Mouse (Mus musculus): ENCODE results near the gene Ostm1. TPM values are rescaled to one million over a fixed set of nuclear protein-coding genes. Genes with fewer than 3 reads are reported as not detected.
A peak's percentile ranks its signal among the peaks of the same experiment; 100 is the strongest.

The Ostm1 gene
- polyA plus RNA-seq, 1 experiment, result 7.5 TPM

- Histone ChIP-seq H3K4me3 (replicated peaks) (peak overlapping the region; percentile 86), H3K27me3 (replicated peaks) (peaks cover 97% of the 10 kb centered on the region)
Measured at GRCm38 (mm10) chr10:42591185-42591992, 7.8 kb downstream of the Ostm1 start.

GRCm38 (mm10) chr10:42591993-42592686, 8.5 kb downstream of the Ostm1 start:
- Histone ChIP-seq H3K36me3 (replicated peaks; ENCODE audit: low read length) (no peaks in the 10 kb centered on the region), H3K4me3 (replicated peaks) (peak overlapping the region; percentile 86), H3K27me3 (replicated peaks) (peaks cover 95% of the 10 kb centered on the region), H3K4me1 (peaks cover 23% of the 10 kb centered on the region), H3K9me3 (0 out of 2 replicates have a peak, but pooled peaks cover 3% of the 10 kb centered on the region)
- TF ChIP-seq FLI1 (IDR thresholded peaks at IDR 0.05; ENCODE audit: low read length), result no peak
- TF ChIP-seq GATA1 (IDR thresholded peaks at IDR 0.05; ENCODE audit: borderline replicate concordance, low read length), result no peak

More at GRCm38 (mm10) chr10:42591185-42591992, 7.8 kb downstream of the Ostm1 start:
- TF ChIP-seq FLI1 (IDR thresholded peaks at IDR 0.05; ENCODE audit: low read length), result no peak
- TF ChIP-seq GATA1 (IDR thresholded peaks at IDR 0.05; ENCODE audit: borderline replicate concordance, low read length), result no peak
- peaks cover 6% of the 10 kb centered on the region for H3K9me3 ChIP-seq
- no peaks in the 10 kb centered on the region for H3K36me3 ChIP-seq (replicated peaks; ENCODE audit: low read length)
- H3K4me1 ChIP-seq, result peaks cover 23% of the 10 kb centered on the region

GRCm38 (mm10) chr10:42593201-42593600, 9.6 kb downstream of the Ostm1 start:
- Histone ChIP-seq H3K36me3 (replicated peaks; ENCODE audit: low read length) (no peaks in the 10 kb centered on the region), H3K4me3 (replicated peaks) (no peak overlapping the region), H3K4me1 (peaks cover 23% of the 10 kb centered on the region), H3K27me3 (replicated peaks) (peaks cover 89% of the 10 kb centered on the region), H3K9me3 (0 out of 2 replicates have a peak, but pooled peaks cover 3% of the 10 kb centered on the region)
- TF ChIP-seq GATA1 (IDR thresholded peaks at IDR 0.05; ENCODE audit: borderline replicate concordance, low read length) (no peak), FLI1 (IDR thresholded peaks at IDR 0.05; ENCODE audit: low read length) (no peak)

GRCm38 (mm10) chr10:42598615-42599014, 15.0 kb downstream of the Ostm1 start:
- Histone ChIP-seq H3K36me3 (replicated peaks; ENCODE audit: low read length) (no peaks in the 10 kb centered on the region), H3K27me3 (replicated peaks) (peaks cover 56% of the 10 kb centered on the region), H3K4me3 (replicated peaks) (no peak overlapping the region), H3K9me3 (0 out of 2 replicates have a peak, but pooled peaks cover 10% of the 10 kb centered on the region), H3K4me1 (no peaks in the 10 kb centered on the region; the same call in 1 of the 2 replicates)
- TF ChIP-seq GATA1 (IDR thresholded peaks at IDR 0.05; ENCODE audit: borderline replicate concordance, low read length) (no peak), FLI1 (IDR thresholded peaks at IDR 0.05; ENCODE audit: low read length) (no peak)

GRCm38 (mm10) chr10:42601556-42601955, 17.9 kb downstream of the Ostm1 start:
- H3K4me3 ChIP-seq (replicated peaks), result no peak overlapping the region
- TF ChIP-seq GATA1 (IDR thresholded peaks at IDR 0.05; ENCODE audit: borderline replicate concordance, low read length), result no peak
- TF ChIP-seq FLI1 (IDR thresholded peaks at IDR 0.05; ENCODE audit: low read length), result no peak
- H3K9me3 ChIP-seq, result peaks cover 31% of the 10 kb centered on the region

GRCm38 (mm10) chr10:42604874-42605273, 21.3 kb downstream of the Ostm1 start:
- H3K36me3 ChIP-seq (replicated peaks; ENCODE audit: low read length), result no peaks in the 10 kb centered on the region
- TF ChIP-seq FLI1 (IDR thresholded peaks at IDR 0.05; ENCODE audit: low read length) (no peak), GATA1 (IDR thresholded peaks at IDR 0.05; ENCODE audit: borderline replicate concordance, low read length) (no peak)
- H3K27me3 ChIP-seq (replicated peaks), result peaks cover 53% of the 10 kb centered on the region

More at GRCm38 (mm10) chr10:42601556-42601955, 17.9 kb downstream of the Ostm1 start:
- H3K36me3 ChIP-seq (replicated peaks; ENCODE audit: low read length), result no peaks in the 10 kb centered on the region
- H3K27me3 ChIP-seq (replicated peaks), result peaks cover 38% of the 10 kb centered on the region
- no peaks in the 10 kb centered on the region for H3K4me1 ChIP-seq

GRCm38 (mm10) chr10:42606757-42607156, 23.1 kb downstream of the Ostm1 start:
- peaks cover 50% of the 10 kb centered on the region for H3K9me3 ChIP-seq
- H3K4me1 ChIP-seq, result no peaks in the 10 kb centered on the region
- H3K27me3 ChIP-seq (replicated peaks), result peaks cover 55% of the 10 kb centered on the region
- no peak overlapping the region for H3K4me3 ChIP-seq (replicated peaks)
- no peak for TF ChIP-seq GATA1 (IDR thresholded peaks at IDR 0.05; ENCODE audit: borderline replicate concordance, low read length)
- no peak for TF ChIP-seq FLI1 (IDR thresholded peaks at IDR 0.05; ENCODE audit: low read length)
- H3K36me3 ChIP-seq (replicated peaks; ENCODE audit: low read length), result no peaks in the 10 kb centered on the region

More at GRCm38 (mm10) chr10:42604874-42605273, 21.3 kb downstream of the Ostm1 start:
- H3K9me3 ChIP-seq, result peaks cover 56% of the 10 kb centered on the region
- H3K4me3 ChIP-seq (replicated peaks), result no peak overlapping the region
- H3K4me1 ChIP-seq, result no peaks in the 10 kb centered on the region

- peaks cover 87% of the 10 kb centered on the region for H3K27me3 ChIP-seq (replicated peaks)
- peaks cover 26% of the 10 kb centered on the region for H3K4me1 ChIP-seq
- H3K4me3 ChIP-seq (replicated peaks), result no peak overlapping the region
- H3K36me3 ChIP-seq (replicated peaks; ENCODE audit: low read length), result no peaks in the 10 kb centered on the region
- TF ChIP-seq FLI1 (IDR thresholded peaks at IDR 0.05; ENCODE audit: low read length), result no peak
- TF ChIP-seq GATA1 (IDR thresholded peaks at IDR 0.05; ENCODE audit: borderline replicate concordance, low read length), result no peak
- H3K9me3 ChIP-seq, result peaks cover 35% of the 10 kb centered on the region
Measured at GRCm38 (mm10) chr10:42613075-42613474, 29.5 kb downstream of the Ostm1 start.

- Histone ChIP-seq H3K36me3 (replicated peaks; ENCODE audit: low read length) (no peaks in the 10 kb centered on the region), H3K27me3 (replicated peaks) (peaks cover 87% of the 10 kb centered on the region), H3K4me3 (replicated peaks) (peak overlapping the region; percentile 81), H3K4me1 (peaks cover 28% of the 10 kb centered on the region), H3K9me3 (peaks cover 28% of the 10 kb centered on the region)
- no peak for TF ChIP-seq FLI1 (IDR thresholded peaks at IDR 0.05; ENCODE audit: low read length)
- TF ChIP-seq GATA1 (IDR thresholded peaks at IDR 0.05; ENCODE audit: borderline replicate concordance, low read length), result no peak
Measured at GRCm38 (mm10) chr10:42613639-42614381, 30.2 kb downstream of the Ostm1 start.
